Mouse (Mus musculus): ENCODE measurements around the gene Srcin1. TPM values are rescaled to one million over a fixed set of nuclear protein-coding genes. Genes with fewer than 3 reads are reported as not detected.
A peak's percentile ranks its signal among the peaks of the same experiment; 100 is the strongest.

Gene Srcin1
- polyA plus RNA-seq, 1 experiment from 2014 or later: 0.06 TPM

GRCm38 (mm10) chr11:97603891-97604290, 27.9 kb upstream of the Srcin1 start:
- ATAC-seq (replicated peaks; ENCODE audit: insufficient number of reproducible peaks, insufficient read depth, low FRiP score, low read depth): no peak
- no peaks in the 10 kb centered on the region for H3K9me3 ChIP-seq (replicated peaks)
- peaks cover 17% of the 10 kb centered on the region for H3K27me3 ChIP-seq
- no peak overlapping the region for H3K4me2 ChIP-seq
- no peaks in the 10 kb centered on the region for H3K36me3 ChIP-seq
- WGBS: 42% methylated on average over 10 of the region's 10 CpGs
- no peak overlapping the region for H3K4me3 ChIP-seq
- no peaks in the 10 kb centered on the region for H3K4me1 ChIP-seq (replicated peaks)
- no peak overlapping the region for H3K9ac ChIP-seq
- H3K27ac ChIP-seq: no peak overlapping the region

DNA sequence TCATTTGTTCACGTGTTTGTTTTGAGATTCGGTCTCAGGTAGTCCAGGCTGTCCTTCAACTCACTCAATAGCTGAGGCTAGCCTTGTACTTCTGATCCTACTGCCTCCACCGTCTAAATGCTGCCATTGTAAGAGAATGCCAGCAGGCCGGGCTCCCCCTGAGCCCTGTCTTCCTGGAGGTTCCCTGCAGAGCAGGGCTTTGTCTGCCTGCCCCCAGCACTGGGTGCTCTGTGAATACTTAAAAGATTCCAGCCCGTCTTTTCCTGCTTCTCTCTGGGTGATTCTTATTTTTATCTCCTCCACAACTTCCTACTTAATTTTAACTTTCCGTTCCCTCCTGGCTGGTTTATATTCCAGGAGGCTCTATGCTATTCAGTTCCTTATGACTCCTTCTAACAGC, 26.2 kb upstream of the Srcin1 start:
- H3K36me3 ChIP-seq: no peaks in the 10 kb centered on the region
- H3K27me3 ChIP-seq: 0 out of 2 replicates have a peak, but pooled peaks cover 8% of the 10 kb centered on the region
- ATAC-seq (replicated peaks; ENCODE audit: insufficient number of reproducible peaks, insufficient read depth, low FRiP score, low read depth): no peak
- no peak overlapping the region for H3K27ac ChIP-seq
- no peaks in the 10 kb centered on the region for H3K9me3 ChIP-seq (replicated peaks)
- WGBS: 25% methylated on average over 6 of the region's 6 CpGs
- H3K4me3 ChIP-seq: no peak overlapping the region
- H3K9ac ChIP-seq: no peak overlapping the region
- H3K4me2 ChIP-seq: no peak overlapping the region
- no peaks in the 10 kb centered on the region for H3K4me1 ChIP-seq (replicated peaks)

DNA sequence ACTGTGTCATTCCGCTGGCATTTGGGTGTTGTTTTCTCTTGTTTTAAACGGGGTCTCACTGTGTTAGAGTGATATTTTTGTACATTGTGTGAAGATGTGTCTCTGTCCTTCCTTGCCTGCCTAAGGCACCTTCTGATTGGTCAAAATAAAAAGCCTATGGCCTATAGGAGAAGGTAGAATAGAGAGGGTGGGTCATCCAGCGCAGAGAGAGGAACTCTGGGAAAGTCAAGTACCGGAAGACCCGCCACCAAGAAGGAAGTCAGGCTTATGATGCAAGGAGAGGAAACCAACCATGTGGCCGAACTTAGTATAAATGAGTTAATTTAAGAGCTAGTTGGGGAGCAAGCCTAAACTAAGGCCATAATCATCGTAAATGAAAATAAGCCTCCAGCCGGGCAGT, 23.1 kb upstream of the Srcin1 start:
- Histone ChIP-seq H3K4me1 (replicated peaks) (no peaks in the 10 kb centered on the region), H3K9ac (no peak overlapping the region), H3K4me3 (no peak overlapping the region), H3K27ac (no peak overlapping the region), H3K4me2 (no peak overlapping the region), H3K36me3 (no peaks in the 10 kb centered on the region), H3K9me3 (replicated peaks) (no peaks in the 10 kb centered on the region), H3K27me3 (peaks cover 3% of the 10 kb centered on the region; the same call in 1 of the 2 replicates)
- ATAC-seq (replicated peaks; ENCODE audit: insufficient number of reproducible peaks, insufficient read depth, low FRiP score, low read depth): no peak
- WGBS: 74% methylated on average over 8 of the region's 8 CpGs

DNA sequence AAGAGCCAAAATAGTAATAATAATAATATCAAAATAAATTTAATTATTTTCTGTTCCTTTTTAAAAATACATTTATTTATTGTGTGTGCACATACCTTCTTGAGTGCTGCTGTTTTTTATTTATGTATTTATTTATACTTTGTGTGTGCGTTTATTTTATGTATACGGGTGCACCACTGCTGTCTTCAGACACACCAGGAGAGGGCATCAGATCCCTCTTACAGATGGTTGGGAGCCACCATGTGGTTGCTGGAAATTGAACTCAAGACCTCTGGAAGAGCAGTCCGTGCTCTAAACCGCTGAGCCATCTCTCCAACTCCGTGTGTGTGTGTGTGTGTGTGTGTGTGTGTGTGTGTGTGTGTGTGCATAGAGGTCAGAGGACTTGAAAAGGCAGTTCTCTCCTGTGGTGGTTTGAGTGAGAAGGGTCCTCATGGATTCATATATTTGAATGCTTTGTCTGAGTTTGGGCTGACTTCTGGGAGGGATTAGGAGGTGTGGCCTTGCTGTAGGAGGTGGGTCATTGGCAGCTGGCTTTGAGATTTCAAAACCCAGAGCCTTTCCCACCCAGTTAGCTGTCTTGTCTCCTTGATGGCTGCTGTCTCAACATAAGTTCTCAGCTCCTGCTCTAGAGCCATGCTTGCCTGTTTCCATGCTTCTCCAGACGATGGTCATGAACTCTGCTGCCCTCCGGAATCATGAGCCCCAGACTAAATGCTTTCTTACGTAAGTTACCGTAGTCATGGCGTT, 22.1 kb upstream of the Srcin1 start:
- Histone ChIP-seq H3K4me2 (no peak overlapping the region), H3K36me3 (no peaks in the 10 kb centered on the region), H3K4me3 (no peak overlapping the region), H3K27ac (no peak overlapping the region), H3K9ac (no peak overlapping the region), H3K9me3 (replicated peaks) (no peaks in the 10 kb centered on the region), H3K4me1 (replicated peaks) (no peaks in the 10 kb centered on the region), H3K27me3 (peaks cover 3% of the 10 kb centered on the region; the same call in 1 of the 2 replicates)
- WGBS: 65% methylated on average over 10 of the region's 10 CpGs
- ATAC-seq (replicated peaks; ENCODE audit: insufficient number of reproducible peaks, insufficient read depth, low FRiP score, low read depth): no peak

GRCm38 (mm10) chr11:97594136-97594535, 18.1 kb upstream of the Srcin1 start:
- Histone ChIP-seq H3K9me3 (replicated peaks) (no peaks in the 10 kb centered on the region), H3K27me3 (peaks cover 4% of the 10 kb centered on the region), H3K4me3 (no peak overlapping the region), H3K4me2 (peak overlapping the region; percentile 21; the same call in 1 of the 2 replicates), H3K36me3 (no peaks in the 10 kb centered on the region), H3K9ac (no peak overlapping the region), H3K4me1 (replicated peaks) (peaks cover 8% of the 10 kb centered on the region; the same call in 1 of the 2 replicates), H3K27ac (no peak overlapping the region)
- ATAC-seq (replicated peaks; ENCODE audit: insufficient number of reproducible peaks, insufficient read depth, low FRiP score, low read depth): no peak
- WGBS: 43% methylated on average over 6 of the region's 6 CpGs

DNA sequence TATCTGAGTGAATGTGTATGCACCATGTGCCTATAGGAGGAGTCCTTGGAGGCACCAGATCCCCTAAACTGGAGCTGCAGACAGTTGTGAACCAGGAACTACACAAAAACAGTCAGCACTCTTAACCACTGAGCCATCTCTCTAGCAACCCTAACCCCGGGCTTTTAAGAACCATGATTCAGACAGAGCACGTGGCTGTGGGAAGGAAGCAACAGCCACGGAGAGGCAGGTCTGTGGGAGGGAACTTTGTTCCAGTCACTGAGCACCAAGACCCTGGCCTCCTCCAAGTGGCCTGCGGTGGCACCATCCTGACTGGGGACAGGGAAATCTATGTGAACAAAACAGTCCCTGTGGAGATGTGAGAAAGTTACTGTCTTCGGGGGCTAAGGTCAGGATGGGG, 15.9 kb upstream of the Srcin1 start:
- no peak overlapping the region for H3K4me2 ChIP-seq
- no peak for ATAC-seq (replicated peaks; ENCODE audit: insufficient number of reproducible peaks, insufficient read depth, low FRiP score, low read depth)
- peaks cover 8% of the 10 kb centered on the region; the same call in 1 of the 2 replicates for H3K4me1 ChIP-seq (replicated peaks)
- H3K36me3 ChIP-seq: no peaks in the 10 kb centered on the region
- WGBS: 42% methylated on average over 5 of the region's 5 CpGs
- peaks cover 4% of the 10 kb centered on the region for H3K27me3 ChIP-seq
- H3K27ac ChIP-seq: no peak overlapping the region
- H3K9ac ChIP-seq: no peak overlapping the region
- H3K9me3 ChIP-seq (replicated peaks): no peaks in the 10 kb centered on the region
- no peak overlapping the region for H3K4me3 ChIP-seq

GRCm38 (mm10) chr11:97590227-97590960, 14.4 kb upstream of the Srcin1 start:
- Histone ChIP-seq H3K9me3 (replicated peaks) (no peaks in the 10 kb centered on the region), H3K27ac (no peak overlapping the region), H3K9ac (no peak overlapping the region), H3K4me2 (0 out of 2 replicates have a peak overlapping the region, but pooled peaks have one; percentile 21), H3K4me3 (no peak overlapping the region), H3K36me3 (no peaks in the 10 kb centered on the region), H3K27me3 (peaks cover 4% of the 10 kb centered on the region), H3K4me1 (replicated peaks) (peaks cover 14% of the 10 kb centered on the region)
- WGBS: 41% methylated on average over 24 of the region's 24 CpGs
- no peak for ATAC-seq (replicated peaks; ENCODE audit: insufficient number of reproducible peaks, insufficient read depth, low FRiP score, low read depth)

GRCm38 (mm10) chr11:97589216-97589615, 13.2 kb upstream of the Srcin1 start:
- no peak for ATAC-seq (replicated peaks; ENCODE audit: insufficient number of reproducible peaks, insufficient read depth, low FRiP score, low read depth)
- no peak overlapping the region for H3K4me2 ChIP-seq
- H3K36me3 ChIP-seq: no peaks in the 10 kb centered on the region
- 21% methylated on average over 10 of the region's 10 CpGs for WGBS
- no peaks in the 10 kb centered on the region for H3K9me3 ChIP-seq (replicated peaks)
- peaks cover 4% of the 10 kb centered on the region for H3K27me3 ChIP-seq
- no peak overlapping the region for H3K9ac ChIP-seq
- H3K4me3 ChIP-seq: no peak overlapping the region
- H3K4me1 ChIP-seq (replicated peaks): peaks cover 14% of the 10 kb centered on the region
- H3K27ac ChIP-seq: no peak overlapping the region

DNA sequence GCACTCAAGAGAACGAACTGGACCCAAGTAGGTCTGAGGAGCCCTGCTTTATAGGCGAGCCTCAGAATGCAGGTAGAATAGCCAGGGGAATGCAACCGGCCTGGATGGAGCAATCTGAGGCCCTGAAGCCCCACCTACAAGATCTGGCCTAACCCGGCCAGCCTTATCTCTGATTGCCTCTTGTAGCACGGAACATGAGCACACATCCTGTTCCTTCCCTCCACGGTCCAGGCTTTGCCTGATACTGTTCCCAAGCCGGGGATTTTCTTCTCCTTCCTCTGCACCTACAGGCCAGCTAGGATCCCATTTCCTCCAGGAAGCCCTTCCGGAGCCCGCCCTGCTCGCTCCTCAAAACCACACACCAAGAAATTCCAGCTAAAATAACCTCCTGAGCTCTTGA, 9.9 kb upstream of the Srcin1 start:
- no peaks in the 10 kb centered on the region for H3K9me3 ChIP-seq (replicated peaks)
- no peaks in the 10 kb centered on the region for H3K36me3 ChIP-seq
- 29% methylated on average over 10 of the region's 10 CpGs for WGBS
- ATAC-seq (replicated peaks; ENCODE audit: insufficient number of reproducible peaks, insufficient read depth, low FRiP score, low read depth): peak; percentile 80
- H3K4me2 ChIP-seq: no peak overlapping the region
- H3K27ac ChIP-seq: peak overlapping the region; percentile 24; the same call in 1 of the 2 replicates
- H3K4me1 ChIP-seq (replicated peaks): peaks cover 14% of the 10 kb centered on the region
- no peak overlapping the region for H3K9ac ChIP-seq
- H3K27me3 ChIP-seq: peaks cover 4% of the 10 kb centered on the region
- no peak overlapping the region for H3K4me3 ChIP-seq

DNA sequence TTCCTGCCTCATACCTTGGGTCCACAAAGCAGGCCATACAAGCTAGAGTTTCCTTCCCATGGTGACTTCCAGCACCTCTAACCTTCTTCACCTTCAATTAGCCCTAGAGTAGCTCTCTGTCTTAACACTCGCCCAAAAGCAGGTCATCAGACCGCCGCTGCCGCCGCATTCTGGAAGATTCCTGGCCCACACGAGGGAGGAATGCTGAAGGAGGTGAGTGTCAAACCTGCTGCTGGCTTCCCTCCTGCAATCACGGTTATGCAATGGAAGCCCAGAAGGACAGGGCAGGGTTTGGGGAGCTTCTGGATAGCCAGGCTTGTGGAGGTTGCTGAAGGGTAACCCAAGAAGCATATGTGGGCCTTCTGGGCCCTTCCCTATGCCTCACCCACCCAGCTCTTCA, 8.5 kb upstream of the Srcin1 start:
- 70% methylated on average over 7 of the region's 7 CpGs for WGBS
- H3K27me3 ChIP-seq: peaks cover 11% of the 10 kb centered on the region
- H3K27ac ChIP-seq: no peak overlapping the region
- no peak for ATAC-seq (replicated peaks; ENCODE audit: insufficient number of reproducible peaks, insufficient read depth, low FRiP score, low read depth)
- no peak overlapping the region for H3K9ac ChIP-seq
- no peak overlapping the region for H3K4me3 ChIP-seq
- no peaks in the 10 kb centered on the region for H3K9me3 ChIP-seq (replicated peaks)
- H3K4me1 ChIP-seq (replicated peaks): peaks cover 8% of the 10 kb centered on the region
- no peaks in the 10 kb centered on the region for H3K36me3 ChIP-seq
- no peak overlapping the region for H3K4me2 ChIP-seq

- Histone ChIP-seq H3K4me2 (no peak overlapping the region), H3K4me1 (replicated peaks) (peaks cover 12% of the 10 kb centered on the region), H3K4me3 (no peak overlapping the region), H3K27me3 (peaks cover 60% of the 10 kb centered on the region), H3K9me3 (replicated peaks) (no peaks in the 10 kb centered on the region), H3K27ac (no peak overlapping the region), H3K9ac (no peak overlapping the region), H3K36me3 (no peaks in the 10 kb centered on the region)
- 25% methylated on average over 10 of the region's 10 CpGs for WGBS
- ATAC-seq (replicated peaks; ENCODE audit: insufficient number of reproducible peaks, insufficient read depth, low FRiP score, low read depth): no peak
Observed at GRCm38 (mm10) chr11:97579088-97579857, 3.3 kb upstream of the Srcin1 start.
